In genomic region chr17:79918484-79919004, GRCm38 (mm10) we compare ENCODE assay signal across 9 mouse cellular contexts. TPM values are rescaled to one million over a fixed set of nuclear protein-coding genes. Genes with fewer than 3 reads are reported as not detected.
DNase-seq lines count a peak whose midpoint lies in the region; ATAC-seq and TF ChIP-seq lines count a peak whose summit lies in the region.
"Had no signal": no experiment of that assay in that cellular context is flagged by ENCODE, and none has a peak within 500 bp of the region (broad histone marks: within the 10 kb centered on the region; RNA-seq: fewer than 3 reads in every experiment).

No protein-coding gene starts in this region.

- H3K9ac ChIP-seq in intestine, embryonic 16.5 days (ENCODE audit: low read depth, low read length), result no peak overlapping the region
- H3K9ac ChIP-seq in lung, postnatal 0 days (replicated peaks; ENCODE audit: low read depth), result no peak overlapping the region

- H3K9me3 ChIP-seq in intestine, embryonic 16.5 days (ENCODE audit: control insufficient read depth, low read length), result no peaks in the 10 kb centered on the region
- no peaks in the 10 kb centered on the region for H3K9me3 ChIP-seq in lung, postnatal 0 days (ENCODE audit: low read length)

- no peak for TF ChIP-seq EP300 in lung, postnatal 0 days (IDR thresholded peaks at IDR 0.05)

- no peaks in the 10 kb centered on the region for H3K27me3 ChIP-seq in intestine, embryonic 16.5 days (replicated peaks; ENCODE audit: control insufficient read depth, insufficient read depth, low read length)
- H3K27me3 ChIP-seq in lung, postnatal 0 days (replicated peaks; ENCODE audit: insufficient read depth, low read length), result no peaks in the 10 kb centered on the region

- ATAC-seq in intestine, embryonic 16.5 days, result peak; percentile 99
- ATAC-seq in lung, postnatal 0 days, result peak; percentile 62

- no peak for TF ChIP-seq CTCF in gastrocnemius, adult 2 months (IDR thresholded peaks at IDR 0.05)
- TF ChIP-seq CTCF in lung, postnatal 0 days (IDR thresholded peaks at IDR 0.05), result no peak

- H3K4me3 ChIP-seq in gastrocnemius, adult 2 months, result no peak overlapping the region
- H3K4me3 ChIP-seq in intestine, embryonic 16.5 days (ENCODE audit: low read length), result no peak overlapping the region
- no peak overlapping the region for H3K4me3 ChIP-seq in lung, postnatal 0 days (ENCODE audit: low read depth, low read length)

- H3K27ac ChIP-seq in gastrocnemius, adult 2 months, result peak overlapping the region; percentile 62
- peak overlapping the region; percentile 74 for H3K27ac ChIP-seq in intestine, embryonic 16.5 days (ENCODE audit: low read length)
- H3K27ac ChIP-seq in lung, postnatal 0 days (ENCODE audit: low read length), result no peak overlapping the region

- H3K4me1 ChIP-seq in intestine, embryonic 16.5 days (ENCODE audit: control insufficient read depth, insufficient read depth, low read length), result no peaks in the 10 kb centered on the region; the same call in 1 of the 2 replicates
- peaks cover 8% of the 10 kb centered on the region; the same call in 1 of the 2 replicates for H3K4me1 ChIP-seq in lung, postnatal 0 days (ENCODE audit: insufficient read depth, low read depth, low read length)

- peak; percentile 54 for DNase-seq in gastrocnemius, adult 2 months
- no peak for DNase-seq in gastrocnemius, adult 8-10 months (ENCODE audit: low spot score in 2 of 2)
- DNase-seq in R1 (ENCODE audit: low read depth, low spot score), result peak; percentile 53
- DNase-seq in lung, postnatal 0 days (ENCODE audit: low spot score), result peak; percentile 30
- no peak for DNase-seq in frontal cortex, adult 2 months (ENCODE audit: extremely low spot score in 1 of 2, low spot score in 1 of 2)
- DNase-seq in left cerebral cortex, adult 11 months (ENCODE audit: low spot score), result no peak
- DNase-seq in urinary bladder, adult 18-20 months (ENCODE audit: low spot score in 2 of 2), result no peak
- DNase-seq: cerebellum, adult 11-12 months had no signal

- H3K36me3 ChIP-seq in intestine, embryonic 16.5 days (ENCODE audit: control insufficient read depth, insufficient read depth, low read length), result no peaks in the 10 kb centered on the region
- H3K36me3 ChIP-seq in lung, postnatal 0 days (ENCODE audit: insufficient read depth, low read length), result no peaks in the 10 kb centered on the region

- intact Hi-C loops in gastrocnemius, adult 2 months (cut with DNase I), result no loop called here

- WGBS in intestine, embryonic 16.5 days, result 15% methylated on average over 9 of the region's 9 CpGs
- 21% methylated on average over 9 of the region's 9 CpGs for WGBS in lung, postnatal 0 days

- H3K4me2 ChIP-seq in intestine, embryonic 16.5 days (ENCODE audit: low read depth, low read length), result peak overlapping the region; percentile 28
- H3K4me2 ChIP-seq in lung, postnatal 0 days (replicated peaks; ENCODE audit: low read depth, low read length), result peak overlapping the region; percentile 32; the same call in 1 of the 2 replicates

RNA-seq across cellular contexts. Expression of gene Atl2, which starts 22.6 kb away (rescaled TPM):
- 100 to 1,000 TPM; 119 to 137 TPM for total RNA-seq in gastrocnemius, adult 2 months (2021)
- total RNA-seq in gastrocnemius, adult 8-10 months (2022), result 100 to 1,000 TPM; 140 to 155 (median 147) TPM
- polyA plus RNA-seq in intestine, embryonic 16.5 days (2015; fragmentation: Nextera tagmentation; extraction: Ambion mirVana), result 45.6 and 48.7 TPM in 2 replicates
- 19.3 and 22.8 TPM in 2 replicates for polyA plus RNA-seq in lung, postnatal 0 days (2015; fragmentation: Nextera tagmentation; extraction: Ambion mirVana)
- polyA plus RNA-seq in frontal cortex, adult 2 months (2012; rRNA removed), result 42.5 and 45.1 TPM in 2 replicates

Comparison
In these comparisons a context has a peak if more than half of its experiments do, and no peak if none do; other contexts are left out.
1. DNase-seq: peak in gastrocnemius, adult 2 months (single experiment), R1 (single experiment) and lung, postnatal 0 days (single experiment); none in gastrocnemius, adult 8-10 months (0 of 2), frontal cortex, adult 2 months (0 of 2), left cerebral cortex, adult 11 months (single experiment) and urinary bladder, adult 18-20 months (0 of 2).